Mouse (Mus musculus) gastrocnemius, adult 8-10 months (tissue): Measurements from ENCODE around the gene Rad23b. TPM values are rescaled to one million over a fixed set of nuclear protein-coding genes. Genes with fewer than 3 reads are reported as not detected.

ENCODE experiments used
- total RNA-seq, 4 experiments: library from RNA; stranded (reverse); gene quantifications; 2 replicates each; pipeline ENCODE4 v1.2.4; 2022

Rad23b gene
- total RNA-seq, 4 experiments from 2014 or later = 125 to 157 (median 139) TPM

Other genes starting within 250 kb of the Rad23b start
- gene Klf4, start 182.4 kb downstream of the Rad23b start, total RNA-seq = 10 to 100 TPM in 1 of 4 experiments, 1 to 10 TPM in 3; 5.7 to 18.2 (median 6.6) TPM